Mouse (Mus musculus) lung, embryonic 15.5 days (tissue): ENCODE results near the gene 4930518I15Rik. TPM values are rescaled to one million over a fixed set of nuclear protein-coding genes. Genes with fewer than 3 reads are reported as not detected.
"Not testable (repeated sequence)": the region's sequence is repeated elsewhere in the genome, so short reads cannot be mapped to it uniquely, and the experiment has no call there.

Experiments
- ATAC-seq: fragments of 200-750 bp; cut with Nextera tagmentation; 2 replicates; pipeline ENCODE4 v1.8.0; 2017; ENCODE audit warnings: moderate number of reproducible peaks, borderline replicate concordance; ENCODE audit not compliant: low FRiP score, low TSS enrichment; ENCODE audit errors: extremely low read depth
- H3K27ac ChIP-seq: fragments of 300-500 bp; sonication (generic); 2 replicates; pipeline ENCODE4 v1.5.1; 2015; ENCODE audit warnings: moderate library complexity, mild to moderate bottlenecking, inconsistent platforms
- H3K27me3 ChIP-seq: fragments of 300-500 bp; sonication (generic); 2 replicates; pipeline ENCODE4 v1.6.1; 2015; ENCODE audit warnings: inconsistent platforms
- H3K36me3 ChIP-seq: fragments of 300-500 bp; sonication (generic); 2 replicates; pipeline ENCODE4 v1.6.1; 2015; ENCODE audit warnings: inconsistent platforms
- H3K4me1 ChIP-seq: fragments of 300-500 bp; sonication (generic); 2 replicates; pipeline ENCODE4 v1.6.1; 2015; ENCODE audit warnings: inconsistent platforms
- H3K4me2 ChIP-seq: fragments of 300-500 bp; sonication (generic); 2 replicates; pipeline ENCODE4 v1.6.1; 2015; ENCODE audit warnings: inconsistent platforms, mild to moderate bottlenecking, moderate library complexity
- H3K4me3 ChIP-seq: fragments of 300-500 bp; sonication (generic); 2 replicates; pipeline ENCODE4 v1.5.1; 2015; ENCODE audit warnings: mild to moderate bottlenecking, inconsistent platforms
- H3K9ac ChIP-seq: fragments of 300-500 bp; sonication (generic); 2 replicates; pipeline ENCODE4 v1.6.1; 2015; ENCODE audit warnings: inconsistent platforms
- H3K9me3 ChIP-seq: fragments of 300-500 bp; sonication (generic); 2 replicates; pipeline ENCODE4 v1.6.1; 2016; ENCODE audit warnings: inconsistent platforms
- WGBS: fragments of 180-500 bp; shearing (Covaris S2); methylation state at CpG from one replicate; pipeline ENCODE4 v1.1.7; 2015; 5-methylcytosine and 5-hydroxymethylcytosine counted together
- polyA plus RNA-seq: library from polyadenylated mRNA; unstranded; fragments of >200 nt; fragmentation: Nextera tagmentation; extraction: Ambion mirVana; gene quantifications from 2 replicates; pipeline ENCODE4 v1.2.1, GENCODE M21; 2015

The 4930518I15Rik gene
- polyA plus RNA-seq, 1 experiment from 2014 or later = 7.5 TPM

- Histone ChIP-seq H3K27me3 (no peaks in the 10 kb centered on the region), H3K36me3 (no peaks in the 10 kb centered on the region), H3K27ac (no peak overlapping the region), H3K9me3 (no peaks in the 10 kb centered on the region), H3K9ac (no peak overlapping the region), H3K4me2 (no peak overlapping the region), H3K4me3 (no peak overlapping the region), H3K4me1 (peaks cover 10% of the 10 kb centered on the region; the same call in 1 of the 2 replicates)
- ATAC-seq = no peak
- 67% methylated on average over 6 of the region's 6 CpGs for WGBS
These were observed 35.1 kb upstream of the 4930518I15Rik start for GRCm38 (mm10) chr2:156892821-156893220.

GRCm38 (mm10) chr2:156892240-156892639, 34.5 kb upstream of the 4930518I15Rik start:
- no peak for ATAC-seq
- Histone ChIP-seq H3K4me2 (no peak overlapping the region), H3K27me3 (no peaks in the 10 kb centered on the region), H3K36me3 (no peaks in the 10 kb centered on the region), H3K9me3 (no peaks in the 10 kb centered on the region), H3K4me1 (peaks cover 10% of the 10 kb centered on the region; the same call in 1 of the 2 replicates), H3K27ac (no peak overlapping the region), H3K9ac (no peak overlapping the region), H3K4me3 (no peak overlapping the region)
- WGBS = 32% methylated on average over 3 of the region's 3 CpGs

- no peak for ATAC-seq
- H3K27ac ChIP-seq = no peak overlapping the region
- no peaks in the 10 kb centered on the region for H3K9me3 ChIP-seq
- no peaks in the 10 kb centered on the region for H3K4me1 ChIP-seq
- no peak overlapping the region for H3K9ac ChIP-seq
- no peak overlapping the region for H3K4me2 ChIP-seq
- H3K4me3 ChIP-seq = no peak overlapping the region
- H3K36me3 ChIP-seq = no peaks in the 10 kb centered on the region
- no peaks in the 10 kb centered on the region for H3K27me3 ChIP-seq
- WGBS = 80% methylated on average over 3 of the region's 3 CpGs
These were observed 30.7 kb upstream of the 4930518I15Rik start for GRCm38 (mm10) chr2:156888490-156888889.

GRCm38 (mm10) chr2:156887017-156887416, 29.3 kb upstream of the 4930518I15Rik start, which contains the start of gene Sla2:
Sla2 (minus strand) TSS chr2:156887192.
- Histone ChIP-seq H3K27ac (no peak within 1 kb of the TSS), H3K4me3 (no peak within 1 kb of the TSS), H3K4me2 (no peak within 1 kb of the TSS), H3K9ac (no peak within 1 kb of the TSS), H3K36me3 (no peaks in the 10 kb centered on the region), H3K27me3 (no peaks in the 10 kb centered on the region), H3K4me1 (no peaks in the 10 kb centered on the region), H3K9me3 (no peaks in the 10 kb centered on the region)
- 56% methylated on average over 6 of the region's 6 CpGs for WGBS
- ATAC-seq = no peak

- Histone ChIP-seq H3K4me3 (no peak overlapping the region), H3K9ac (no peak overlapping the region), H3K27me3 (no peaks in the 10 kb centered on the region), H3K27ac (no peak overlapping the region), H3K36me3 (no peaks in the 10 kb centered on the region), H3K4me1 (no peaks in the 10 kb centered on the region), H3K4me2 (no peak overlapping the region), H3K9me3 (no peaks in the 10 kb centered on the region)
- no peak for ATAC-seq
- 74% methylated on average over 10 of the region's 10 CpGs for WGBS
These were observed 28.4 kb upstream of the 4930518I15Rik start for GRCm38 (mm10) chr2:156886084-156886631.

GRCm38 (mm10) chr2:156885666-156886065, 27.9 kb upstream of the 4930518I15Rik start:
- not testable (repeated sequence) for H3K4me3 ChIP-seq, H3K9me3 ChIP-seq
- 62% methylated on average over 2 of the region's 2 CpGs for WGBS

GRCm38 (mm10) chr2:156884396-156885211, 26.9 kb upstream of the 4930518I15Rik start:
- Histone ChIP-seq H3K4me3 (no peak overlapping the region), H3K4me2 (no peak overlapping the region), H3K9ac (no peak overlapping the region), H3K4me1 (peaks cover 1% of the 10 kb centered on the region; the same call in 1 of the 2 replicates), H3K27me3 (no peaks in the 10 kb centered on the region), H3K27ac (no peak overlapping the region), H3K9me3 (no peaks in the 10 kb centered on the region), H3K36me3 (no peaks in the 10 kb centered on the region)
- WGBS = 78% methylated on average over 10 of the region's 10 CpGs
- ATAC-seq = no peak

More at GRCm38 (mm10) chr2:156885666-156886065, 27.9 kb upstream of the 4930518I15Rik start:
- H3K4me2 ChIP-seq, H3K27ac ChIP-seq, H3K9ac ChIP-seq, H3K4me1 ChIP-seq, ATAC-seq, H3K36me3 ChIP-seq, H3K27me3 ChIP-seq: not testable (repeated sequence)

GRCm38 (mm10) chr2:156882431-156883001, 24.8 kb upstream of the 4930518I15Rik start:
- Histone ChIP-seq H3K27ac (no peak overlapping the region), H3K4me2 (no peak overlapping the region), H3K36me3 (no peaks in the 10 kb centered on the region), H3K4me3 (no peak overlapping the region), H3K9me3 (no peaks in the 10 kb centered on the region), H3K4me1 (peaks cover 12% of the 10 kb centered on the region), H3K9ac (no peak overlapping the region), H3K27me3 (no peaks in the 10 kb centered on the region)
- no peak for ATAC-seq
- WGBS = 26% methylated on average over 10 of the region's 10 CpGs

GRCm38 (mm10) chr2:156879541-156879940, 21.8 kb upstream of the 4930518I15Rik start:
- H3K36me3 ChIP-seq = peaks cover 7% of the 10 kb centered on the region
- H3K9me3 ChIP-seq = no peaks in the 10 kb centered on the region
- H3K9ac ChIP-seq = no peak overlapping the region
- peaks cover 12% of the 10 kb centered on the region for H3K4me1 ChIP-seq
- WGBS = 76% methylated on average over 3 of the region's 3 CpGs
- no peak overlapping the region for H3K4me3 ChIP-seq
- H3K27me3 ChIP-seq = no peaks in the 10 kb centered on the region
- ATAC-seq = no peak
- no peak overlapping the region for H3K27ac ChIP-seq
- H3K4me2 ChIP-seq = no peak overlapping the region

GRCm38 (mm10) chr2:156877726-156878125, 20.0 kb upstream of the 4930518I15Rik start:
- ATAC-seq = peak; percentile 17; the same call in 1 of the 2 replicates
- no peaks in the 10 kb centered on the region for H3K9me3 ChIP-seq
- peaks cover 24% of the 10 kb centered on the region for H3K36me3 ChIP-seq
- WGBS = 31% methylated on average over 9 of the region's 9 CpGs
- no peak overlapping the region for H3K9ac ChIP-seq
- H3K27ac ChIP-seq = no peak overlapping the region
- H3K27me3 ChIP-seq = no peaks in the 10 kb centered on the region
- no peak overlapping the region for H3K4me2 ChIP-seq
- H3K4me3 ChIP-seq = no peak overlapping the region
- H3K4me1 ChIP-seq = peaks cover 12% of the 10 kb centered on the region

- Histone ChIP-seq H3K27ac (no peak overlapping the region), H3K4me3 (no peak overlapping the region), H3K27me3 (no peaks in the 10 kb centered on the region), H3K4me2 (no peak overlapping the region), H3K9me3 (no peaks in the 10 kb centered on the region), H3K36me3 (peaks cover 48% of the 10 kb centered on the region), H3K9ac (no peak overlapping the region), H3K4me1 (peaks cover 21% of the 10 kb centered on the region)
- no peak for ATAC-seq
- 91% methylated on average over 4 of the region's 4 CpGs for WGBS
These were observed 17.2 kb upstream of the 4930518I15Rik start for GRCm38 (mm10) chr2:156874760-156875510.
